Comparison of ENCODE assay signal across 8 mouse cellular contexts in genomic region chr3:149326664-149327063, GRCm38 (mm10).
DNase-seq lines count a peak whose midpoint lies in the region; ATAC-seq and TF ChIP-seq lines count a peak whose summit lies in the region.

No protein-coding gene starts in this region.

- H3K27ac ChIP-seq in CH12.LX (ENCODE audit: insufficient read depth, low read depth), result peak overlapping the region; percentile 45; the same call in 1 of the 2 replicates
- no peak overlapping the region for H3K27ac ChIP-seq in intestine, embryonic 16.5 days (ENCODE audit: low read length)
- H3K27ac ChIP-seq in forebrain, embryonic 15.5 days (replicated peaks), result no peak overlapping the region

- TF ChIP-seq EP300 in CH12.LX (IDR thresholded peaks at IDR 0.05; ENCODE audit: low read length), result peak; percentile 89

- no peaks in the 10 kb centered on the region for H3K79me2 ChIP-seq in CH12.LX (replicated peaks; ENCODE audit: control insufficient read depth, extremely low read depth, insufficient read depth, poor library complexity, severe bottlenecking)

- no peaks in the 10 kb centered on the region for H3K27me3 ChIP-seq in CH12.LX (replicated peaks)
- H3K27me3 ChIP-seq in intestine, embryonic 16.5 days (replicated peaks; ENCODE audit: control insufficient read depth, insufficient read depth, low read length), result no peaks in the 10 kb centered on the region
- no peaks in the 10 kb centered on the region for H3K27me3 ChIP-seq in forebrain, embryonic 15.5 days

- WGBS in intestine, embryonic 16.5 days, result 44% methylated on average over 5 of the region's 5 CpGs
- WGBS in forebrain, embryonic 15.5 days, result 73% methylated on average over 5 of the region's 5 CpGs

- peak; percentile 49 for DNase-seq in adrenal gland, adult 2 months
- no peak for DNase-seq in adrenal gland, postnatal 4 days (ENCODE audit: low spot score in 2 of 2)
- peak; percentile 98 for DNase-seq in CH12.LX (ENCODE audit: extremely low read depth)
- DNase-seq in left cerebral cortex, adult 18-20 months (ENCODE audit: low spot score in 2 of 2), result no peak
- DNase-seq in frontal cortex, postnatal 10 days (ENCODE audit: low spot score in 2 of 2), result no peak

- H3K4me1 ChIP-seq in CH12.LX (ENCODE audit: control insufficient read depth in 1 of 2, insufficient read depth in 2 of 2), result peaks cover 8 to 46% of the 10 kb centered on the region in 2 experiments
- no peaks in the 10 kb centered on the region for H3K4me1 ChIP-seq in intestine, embryonic 16.5 days (ENCODE audit: control insufficient read depth, insufficient read depth, low read length)
- peaks cover 5% of the 10 kb centered on the region for H3K4me1 ChIP-seq in forebrain, embryonic 15.5 days

- H3K9me3 ChIP-seq in CH12.LX (replicated peaks; ENCODE audit: low read length), result peaks cover 2% of the 10 kb centered on the region
- no peaks in the 10 kb centered on the region for H3K9me3 ChIP-seq in intestine, embryonic 16.5 days (ENCODE audit: control insufficient read depth, low read length)
- H3K9me3 ChIP-seq in forebrain, embryonic 15.5 days, result no peaks in the 10 kb centered on the region

- dilution Hi-C loops in CH12.LX (cut with MboI; ENCODE audit: extremely low pct_ligation_motif_present, extremely low pct_unique_long_range_greater_than_20kb, low sequenced_read_pairs), result no loop called here

- in situ Hi-C loops in CH12.LX (cut with MboI; ENCODE audit: low pct_ligation_motif_present, low pct_unique_long_range_greater_than_20kb, low sequenced_read_pairs), result loop anchor here (5.0 kb wide), 1 partner anchor 61 kb away; no protein-coding TSS in a partner anchor

- H3K36me3 ChIP-seq in CH12.LX (replicated peaks in 1 of 2; ENCODE audit: control insufficient read depth in 1 of 2, insufficient read depth in 1 of 2, low read length in 1 of 2), result no peaks in the 10 kb centered on the region
- H3K36me3 ChIP-seq in intestine, embryonic 16.5 days (ENCODE audit: control insufficient read depth, insufficient read depth, low read length), result no peaks in the 10 kb centered on the region
- H3K36me3 ChIP-seq in forebrain, embryonic 15.5 days, result no peaks in the 10 kb centered on the region

- TF ChIP-seq RAD21 in CH12.LX (IDR thresholded peaks at IDR 0.05; ENCODE audit: low read depth, low read length), result peak; percentile 5

- 0 out of 2 replicates have a peak, but pooled peaks have one; percentile 42 for ATAC-seq in intestine, embryonic 16.5 days
- ATAC-seq in megakaryocyte, adult 5-6 weeks (ENCODE audit: poor library complexity, severe bottlenecking), result peak; percentile 89
- no peak for ATAC-seq in forebrain, embryonic 15.5 days (replicated peaks)

- TF ChIP-seq POLR2A in CH12.LX (IDR thresholded peaks at IDR 0.05; ENCODE audit: low read depth, low read length), result peak; percentile 72

- no peak for TF ChIP-seq CTCF in CH12.LX (conservative IDR thresholded peaks at IDR 0.05 in 1 of 2, IDR thresholded peaks at IDR 0.05 in 1 of 2; ENCODE audit: low read depth in 2 of 2, low read length in 2 of 2)

- H3K4me2 ChIP-seq in CH12.LX (ENCODE audit: insufficient read depth, low read depth, poor library complexity, severe bottlenecking), result peak overlapping the region; percentile 29; the same call in 1 of the 2 replicates
- no peak overlapping the region for H3K4me2 ChIP-seq in intestine, embryonic 16.5 days (ENCODE audit: low read depth, low read length)
- no peak overlapping the region for H3K4me2 ChIP-seq in forebrain, embryonic 15.5 days (replicated peaks)

- H3K9ac ChIP-seq in CH12.LX (ENCODE audit: insufficient read depth, low read depth), result peak overlapping the region; percentile 41
- H3K9ac ChIP-seq in intestine, embryonic 16.5 days (ENCODE audit: low read depth, low read length), result no peak overlapping the region
- no peak overlapping the region for H3K9ac ChIP-seq in forebrain, embryonic 15.5 days (replicated peaks)

- no peak overlapping the region for H3K4me3 ChIP-seq in CH12.LX (replicated peaks in 1 of 3; ENCODE audit: low read depth in 2 of 3, low read length in 2 of 3, poor library complexity in 1 of 3)
- no peak overlapping the region for H3K4me3 ChIP-seq in intestine, embryonic 16.5 days (ENCODE audit: low read length)
- H3K4me3 ChIP-seq in forebrain, embryonic 15.5 days, result no peak overlapping the region

TF ChIP-seq in CH12.LX, 34 proteins besides CTCF, POLR2A, EP300 and RAD21:
- TF ChIP-seq CHD1 (IDR thresholded peaks at IDR 0.05; ENCODE audit: low read depth, low read length), result no peak
- TF ChIP-seq MAX (IDR thresholded peaks at IDR 0.05; ENCODE audit: low read length), result peak; percentile 76
- no peak for TF ChIP-seq MAFK (IDR thresholded peaks at IDR 0.05; ENCODE audit: insufficient replicate concordance, low read length)
- no peak for TF ChIP-seq UBTF (IDR thresholded peaks at IDR 0.05; ENCODE audit: low read depth, low read length)
- no peak for TF ChIP-seq KAT2A (IDR thresholded peaks at IDR 0.05; ENCODE audit: insufficient replicate concordance, low read length)
- TF ChIP-seq ZNF384 (IDR thresholded peaks at IDR 0.05; ENCODE audit: low read depth, low read length), result peak; percentile 42
- no peak for TF ChIP-seq ZC3H11A (IDR thresholded peaks at IDR 0.05; ENCODE audit: low read depth, low read length)
- TF ChIP-seq ZMIZ1 (IDR thresholded peaks at IDR 0.05; ENCODE audit: low read depth, low read length), result 0 out of 2 replicates have a peak, but pooled peaks have one; percentile 51
- TF ChIP-seq JUN (IDR thresholded peaks at IDR 0.05; ENCODE audit: insufficient read depth, low read depth, low read length), result no peak
- peak; percentile 77 for TF ChIP-seq SIN3A (IDR thresholded peaks at IDR 0.05; ENCODE audit: low read length)
- TF ChIP-seq USF2 (conservative IDR thresholded peaks at IDR 0.05; ENCODE audit: low read depth, low read length), result no peak
- peak; percentile 71; the same call in 1 of the 2 replicates for TF ChIP-seq NELFE (IDR thresholded peaks at IDR 0.05; ENCODE audit: low read depth, low read length)
- TF ChIP-seq POLR2AphosphoS2 (IDR thresholded peaks at IDR 0.05; ENCODE audit: low read depth, low read length), result peak; percentile 65; the same call in 1 of the 2 replicates
- TF ChIP-seq MEF2A (IDR thresholded peaks at IDR 0.05; ENCODE audit: borderline replicate concordance, low read depth, low read length), result peak; percentile 84; the same call in 1 of the 2 replicates
- peak; percentile 91 for TF ChIP-seq ELF1 (IDR thresholded peaks at IDR 0.05; ENCODE audit: low read depth, low read length)
- TF ChIP-seq TBP (conservative IDR thresholded peaks at IDR 0.05; ENCODE audit: low read depth, low read length), result peak; percentile 61; the same call in 1 of the 2 replicates
- peak; percentile 72 for TF ChIP-seq IRF4 (IDR thresholded peaks at IDR 0.05; ENCODE audit: low read depth, low read length)
- no peak for TF ChIP-seq ZKSCAN1 (IDR thresholded peaks at IDR 0.05; ENCODE audit: borderline replicate concordance, low read depth, low read length)
- TF ChIP-seq E2F4 (IDR thresholded peaks at IDR 0.05; ENCODE audit: insufficient replicate concordance, low read depth, low read length), result peak; percentile 83; the same call in 1 of the 2 replicates
- peak; percentile 87 for TF ChIP-seq MYC (IDR thresholded peaks at IDR 0.05; ENCODE audit: low read depth, low read length)
- TF ChIP-seq NRF1 (IDR thresholded peaks at IDR 0.05; ENCODE audit: low read depth, low read length), result no peak
- no peak for TF ChIP-seq GABPA (IDR thresholded peaks at IDR 0.05; ENCODE audit: insufficient replicate concordance, low read depth, low read length)
- 0 out of 2 replicates have a peak, but pooled peaks have one; percentile 69 for TF ChIP-seq RCOR1 (conservative IDR thresholded peaks at IDR 0.05; ENCODE audit: low read depth, low read length)
- TF ChIP-seq HCFC1 (IDR thresholded peaks at IDR 0.05; ENCODE audit: low read depth, low read length), result peak; percentile 69
- no peak; the same call in 1 of the 2 replicates for TF ChIP-seq MXI1 (IDR thresholded peaks at IDR 0.05; ENCODE audit: low read depth, low read length)
- peak; percentile 92 for TF ChIP-seq ETS1 (conservative IDR thresholded peaks at IDR 0.05; ENCODE audit: low read depth, low read length)
- no peak for TF ChIP-seq USF1 (IDR thresholded peaks at IDR 0.05; ENCODE audit: low read depth, low read length)
- peak; percentile 94 for TF ChIP-seq CHD2 (IDR thresholded peaks at IDR 0.05; ENCODE audit: low read length)
- TF ChIP-seq PAX5 (IDR thresholded peaks at IDR 0.05; ENCODE audit: low read length), result no peak
- TF ChIP-seq MAZ (IDR thresholded peaks at IDR 0.05; ENCODE audit: low read depth, low read length), result peak; percentile 82
- peak; percentile 93 for TF ChIP-seq TCF12 (IDR thresholded peaks at IDR 0.05; ENCODE audit: low read depth, low read length)
- peak; percentile 54 for TF ChIP-seq JUND (conservative IDR thresholded peaks at IDR 0.05; ENCODE audit: low read depth, low read length)
- TF ChIP-seq BHLHE40 (IDR thresholded peaks at IDR 0.05; ENCODE audit: low read depth, low read length), result peak; percentile 62; the same call in 1 of the 2 replicates
- 0 out of 2 replicates have a peak, but pooled peaks have one; percentile 12 for TF ChIP-seq SMC3 (IDR thresholded peaks at IDR 0.05; ENCODE audit: low read depth, low read length)

Comparison
In these comparisons a context has a peak if more than half of its experiments do, and no peak if none do; other contexts are left out.
1. DNase-seq: peak in adrenal gland, adult 2 months (single experiment) and CH12.LX (single experiment); none in adrenal gland, postnatal 4 days (0 of 2), left cerebral cortex, adult 18-20 months (0 of 2) and frontal cortex, postnatal 10 days (0 of 2).